Mouse (Mus musculus) urinary bladder, postnatal 25 days (tissue): ENCODE measurements at regions not wholly inside any gene's neighbourhood (a gene's known extent, or its start where the extent isn't known, plus 50 kb on each side); places are given as distances from the start of the nearest gene placed in this dataset.

ENCODE experiments used
- DNase-seq: peaks from one replicate; pipeline ENCODE4 v3.0.0; 2022; ENCODE audit warnings: low spot score

DNA sequence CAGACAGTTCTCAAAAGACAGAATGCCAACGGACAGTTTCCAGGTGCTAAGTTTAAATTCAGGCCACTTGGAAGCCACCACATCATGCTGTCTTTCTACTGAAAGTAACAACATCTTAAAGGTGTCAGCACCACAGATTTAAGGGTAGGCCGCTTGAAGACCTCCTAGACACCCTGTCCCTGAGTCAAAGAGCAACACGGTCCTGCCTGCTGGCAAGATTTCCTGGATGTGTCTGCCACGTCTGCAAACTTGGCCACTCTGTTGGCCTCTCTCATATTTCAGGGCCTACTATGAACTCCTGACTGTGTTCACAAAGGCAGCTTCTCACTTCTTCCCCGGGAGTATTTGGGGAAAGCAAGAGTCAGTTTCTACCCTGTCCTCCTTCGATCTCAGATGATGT lies 194.7 kb upstream of the Esrrg start:
- no peak for DNase-seq

DNA sequence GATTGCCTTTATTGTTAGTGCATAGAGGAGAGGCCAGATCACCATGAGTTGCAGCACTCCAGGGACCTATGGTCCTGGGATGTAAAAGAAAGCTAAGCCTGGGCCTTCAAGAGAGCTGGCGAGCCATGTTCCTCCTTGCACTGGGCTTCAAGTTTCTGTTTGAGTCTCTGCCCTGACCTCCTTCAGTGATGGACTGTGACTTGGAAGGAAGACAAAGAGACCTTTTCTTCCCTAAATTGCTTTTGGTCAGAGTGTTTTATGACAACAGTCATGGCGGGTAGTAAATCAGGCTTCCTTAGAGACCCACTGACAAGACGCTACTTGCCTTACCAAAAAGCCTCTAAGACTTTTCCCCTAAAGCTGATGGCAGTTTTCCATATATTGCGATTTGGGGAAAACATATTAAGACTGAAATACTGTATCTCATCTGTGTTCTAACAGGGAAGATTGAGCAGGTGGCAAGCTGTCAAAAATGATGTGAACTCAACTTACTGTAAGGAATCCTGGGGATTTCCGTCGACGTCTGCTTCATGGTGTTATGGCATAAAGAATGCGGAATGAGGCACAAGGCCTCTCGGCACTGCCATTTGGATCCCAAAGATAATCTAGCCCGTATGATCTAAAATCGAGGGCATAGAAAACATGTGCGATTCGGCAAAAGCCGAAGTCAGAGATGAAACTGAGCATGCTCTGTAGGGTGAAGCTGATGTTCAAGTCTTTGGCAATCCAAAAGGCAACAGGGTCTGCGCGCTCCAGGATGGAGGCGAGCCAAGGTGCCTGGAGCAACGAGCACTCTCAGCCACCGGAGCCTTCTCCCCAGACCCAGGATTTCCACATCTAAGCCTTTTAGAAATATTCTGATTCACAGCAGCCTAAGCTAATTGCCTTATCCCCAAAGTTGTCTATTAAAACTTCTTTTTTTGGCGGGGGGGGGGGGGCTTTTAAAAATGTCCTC lies 190.1 kb upstream of the Esrrg start:
- DNase-seq = no peak

GRCm38 (mm10) chr1:187428536-187429215 lies 179.9 kb upstream of the Esrrg start:
- DNase-seq = no peak

GRCm38 (mm10) chr1:187433716-187434634 lies 174.6 kb upstream of the Esrrg start:
- DNase-seq = no peak

DNA sequence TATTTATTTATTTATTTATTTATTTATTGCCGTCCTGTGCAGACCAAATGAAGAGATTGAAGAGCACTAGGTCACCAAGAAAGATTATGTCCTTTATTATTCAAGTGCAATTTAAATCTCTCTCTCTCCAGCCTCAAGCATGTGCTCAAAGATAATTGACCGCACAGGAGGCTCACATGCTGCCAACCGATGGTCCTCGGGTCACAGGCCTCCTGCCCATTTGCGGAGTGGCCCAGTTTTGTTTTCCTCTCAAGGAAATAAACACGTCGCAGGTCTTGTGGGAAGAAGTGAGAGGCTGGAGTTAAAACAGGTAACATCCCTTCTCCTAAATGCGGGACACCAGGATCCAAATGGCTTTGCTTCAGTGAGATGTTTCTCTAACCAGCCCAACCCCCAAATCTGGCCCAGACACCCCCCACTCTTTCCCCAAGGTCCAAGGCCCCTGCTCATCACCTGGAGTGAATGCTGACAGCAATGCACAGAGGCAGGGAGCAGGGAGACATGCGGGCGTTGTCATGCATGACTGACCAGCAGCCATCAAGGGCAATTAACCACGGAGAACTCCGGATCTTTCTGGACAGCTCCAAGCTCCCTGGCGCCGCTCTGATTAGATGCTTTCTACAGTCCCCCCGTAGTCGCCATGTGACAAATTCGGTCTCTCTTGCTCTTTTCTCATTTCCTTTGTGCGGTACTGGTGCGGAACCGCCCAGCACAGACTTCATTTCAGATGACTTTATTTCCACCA lies 169.2 kb upstream of the Esrrg start:
- DNase-seq = no peak

- DNase-seq = no peak
Observed at GRCm38 (mm10) chr1:187441668-187442193, 166.9 kb upstream of the Esrrg start.

DNA sequence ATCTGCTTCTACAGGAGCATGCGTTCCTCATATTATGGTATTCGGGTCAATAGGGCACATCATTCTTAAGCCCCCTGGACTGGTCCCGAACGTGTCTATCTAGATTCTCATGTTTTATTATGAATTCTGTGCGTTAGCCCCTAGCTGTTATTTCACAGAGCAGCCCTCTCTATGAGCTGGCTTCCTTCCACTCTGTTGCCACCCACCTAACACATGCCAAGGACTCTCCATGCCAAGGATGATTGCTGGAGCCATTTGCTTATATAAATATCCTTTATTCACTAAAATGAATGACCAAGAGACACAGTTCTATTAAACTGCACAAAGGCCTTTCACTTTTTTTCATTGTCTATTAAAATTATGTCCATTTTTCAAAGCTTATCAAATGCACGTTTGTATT lies 162.1 kb upstream of the Esrrg start:
- no peak for DNase-seq

- peak; percentile 53 for DNase-seq
Observed at GRCm38 (mm10) chr1:187448173-187448572, 160.4 kb upstream of the Esrrg start.

GRCm38 (mm10) chr1:187450106-187450505 lies 158.5 kb upstream of the Esrrg start:
- DNase-seq = no peak

GRCm38 (mm10) chr1:187452189-187452588 lies 156.4 kb upstream of the Esrrg start:
- DNase-seq = peak; percentile 40

- no peak for DNase-seq
Observed at GRCm38 (mm10) chr1:187454431-187454830, 154.2 kb upstream of the Esrrg start.

DNA sequence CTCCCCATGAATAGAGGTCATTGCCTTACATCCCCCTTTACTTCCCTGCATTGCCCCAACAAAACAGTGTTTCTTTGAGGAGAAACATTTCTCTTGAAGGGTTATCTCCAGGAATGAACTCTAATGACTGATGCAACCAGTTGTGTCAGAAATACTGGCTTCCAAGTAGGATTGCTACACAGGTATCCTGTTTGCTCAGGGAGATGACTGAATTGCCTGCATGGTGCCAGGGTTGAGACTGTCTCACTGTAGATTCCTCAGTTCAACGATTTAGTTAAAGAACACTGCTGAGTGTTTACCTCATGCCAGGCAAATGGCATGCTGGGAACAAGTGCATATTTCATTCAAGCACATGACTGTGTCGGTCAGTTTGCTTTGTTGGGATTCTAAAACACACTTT lies 123.8 kb upstream of the Esrrg start:
- DNase-seq = no peak

GRCm38 (mm10) chr1:187487948-187488690 lies 120.5 kb upstream of the Esrrg start:
- no peak for DNase-seq

GRCm38 (mm10) chr1:187489452-187489851 lies 119.1 kb upstream of the Esrrg start:
- DNase-seq = no peak

DNA sequence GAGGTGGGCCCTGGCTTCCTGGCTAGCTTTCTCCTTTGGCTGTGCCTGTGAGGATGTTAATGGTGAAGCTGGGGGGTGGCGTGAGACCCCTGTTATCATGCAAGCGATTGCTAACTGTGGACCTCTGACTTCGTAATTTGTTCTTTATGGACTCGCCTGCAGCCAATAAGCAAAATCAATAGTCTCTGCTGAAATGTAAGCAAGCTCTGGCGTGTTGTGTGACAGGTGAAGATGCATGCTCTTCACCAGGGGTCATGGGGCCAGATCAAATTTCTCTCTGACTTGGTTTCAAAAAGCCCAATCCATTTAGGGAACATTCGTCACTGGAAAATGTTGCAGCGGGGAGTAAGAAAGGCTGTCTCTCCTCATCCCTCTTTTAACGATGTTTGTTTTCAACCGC lies 103.2 kb upstream of the Esrrg start:
- DNase-seq = no peak

DNA sequence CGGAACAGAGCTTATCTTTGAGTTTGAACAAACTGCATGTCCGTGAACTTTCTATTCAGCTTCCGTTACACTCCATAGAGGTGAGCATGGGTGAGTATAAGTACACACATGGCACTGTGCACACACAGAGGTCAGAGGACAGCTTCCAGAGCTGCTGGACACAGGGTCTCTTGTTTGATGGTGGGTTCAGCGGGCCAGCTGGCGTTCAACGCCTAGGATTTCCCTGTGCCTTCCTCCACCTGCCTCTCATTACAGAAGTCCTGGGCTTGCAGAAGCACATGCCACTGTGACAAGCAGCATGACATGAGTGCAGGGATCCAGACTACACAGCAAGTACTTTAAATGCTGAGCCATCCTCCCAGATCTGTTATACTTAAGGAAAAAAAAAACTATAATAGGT lies 101.4 kb upstream of the Esrrg start:
- DNase-seq = no peak

DNA sequence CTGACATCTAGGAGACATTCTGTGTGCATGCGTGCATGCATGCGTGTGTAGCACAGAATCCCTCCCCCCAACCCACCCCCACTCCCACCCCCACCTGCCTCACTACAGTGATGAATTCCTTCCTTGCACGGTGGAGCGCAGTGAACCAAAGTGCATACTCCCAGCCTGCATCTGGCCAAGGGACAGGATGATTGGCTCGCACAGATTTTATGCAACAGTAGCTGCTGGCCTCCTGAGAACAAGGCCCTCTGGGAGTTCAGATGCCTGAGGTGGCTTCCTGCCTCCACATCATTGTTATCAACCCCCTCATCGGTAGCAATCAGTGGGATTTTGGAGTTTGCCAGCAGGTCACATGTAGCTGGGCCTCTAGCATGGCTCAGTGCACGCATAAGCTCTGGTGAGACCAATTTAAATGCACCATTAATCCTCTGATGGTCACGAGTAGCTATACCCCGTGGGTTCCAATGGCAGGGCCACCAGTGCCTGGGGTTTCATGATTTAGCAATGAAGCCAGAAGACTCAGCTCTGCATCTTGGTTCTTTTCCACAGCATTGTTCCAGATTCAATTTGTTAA lies 77.2 kb upstream of the Esrrg start:
- DNase-seq = no peak

DNA sequence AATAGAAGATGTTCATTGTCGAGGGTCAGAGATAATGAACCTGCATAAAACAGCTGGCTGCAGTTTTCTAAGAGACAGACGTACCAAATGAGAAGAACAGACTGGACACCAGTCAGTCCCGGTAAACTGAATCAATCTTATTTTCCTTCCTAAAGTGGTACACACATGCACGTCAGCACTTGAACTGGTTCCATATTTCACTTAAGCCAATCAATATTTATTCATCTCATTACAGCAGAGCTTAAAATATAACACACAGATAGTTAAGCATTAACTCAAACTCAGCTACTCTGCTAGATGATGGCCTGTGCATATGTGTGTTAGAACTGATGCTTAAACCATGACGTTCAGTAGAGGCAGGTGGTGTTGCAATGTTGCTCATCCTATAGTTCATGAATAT lies 72.3 kb upstream of the Esrrg start:
- DNase-seq = no peak

- DNase-seq = no peak
Observed at GRCm38 (mm10) chr1:187556718-187557117, 51.9 kb upstream of the Esrrg start.
